Mouse (Mus musculus): ENCODE measurements at regions not wholly inside any gene's neighbourhood (a gene's known extent, or its start where the extent isn't known, plus 50 kb on each side); places are given as distances from the start of the nearest gene placed in this dataset.

- Histone ChIP-seq H3K9me3 (replicated peaks; ENCODE audit: insufficient read depth, low read length) (no peaks in the 10 kb centered on the region), H3K4me3 (ENCODE audit: control insufficient read depth in 1 of 2, insufficient read depth in 1 of 2, low read depth in 2 of 2, low read length in 2 of 2) (peak overlapping the region in 1 of 2 experiments; percentile 24; a peak in 2 of 4 replicates), H3K27me3 (ENCODE audit: control insufficient read depth in 1 of 2, insufficient read depth in 2 of 2, low read length in 2 of 2) (no peaks in the 10 kb centered on the region), H3K36me3 (ENCODE audit: control insufficient read depth in 1 of 2, insufficient read depth in 2 of 2, low read length in 2 of 2) (peaks cover 0 to 30% of the 10 kb centered on the region in 2 experiments; a peak in 2 of 4 replicates), H3K4me1 (ENCODE audit: control insufficient read depth in 1 of 2, insufficient read depth in 2 of 2, low read length in 2 of 2) (peaks cover 17 to 22% of the 10 kb centered on the region in 2 experiments), H3K27ac (ENCODE audit: control insufficient read depth, low read depth, low read length) (peak overlapping the region; percentile 99), H3K79me2 (ENCODE audit: control insufficient read depth, insufficient read depth, low read length, poor library complexity) (no peaks in the 10 kb centered on the region), H3K9ac (ENCODE audit: control insufficient read depth, low read depth, low read length, poor library complexity, severe bottlenecking) (peak overlapping the region; percentile 41; the same call in 1 of the 2 replicates)
- peak; percentile 96 for DNase-seq (ENCODE audit: low read depth, low spot score)
- TF ChIP-seq BHLHE40 (IDR thresholded peaks at IDR 0.05; ENCODE audit: borderline replicate concordance, low read depth, low read length) (peak; percentile 77; the same call in 1 of the 2 replicates), MAZ (IDR thresholded peaks at IDR 0.05; ENCODE audit: low read depth, low read length) (no peak; the same call in 1 of the 2 replicates), NELFE (IDR thresholded peaks at IDR 0.05; ENCODE audit: low read depth, low read length) (no peak), ZNF384 (IDR thresholded peaks at IDR 0.05; ENCODE audit: low read depth, low read length) (0 out of 2 replicates have a peak, but pooled peaks have one; percentile 5), ZC3H11A (IDR thresholded peaks at IDR 0.05; ENCODE audit: low read depth, low read length) (no peak), NRF1 (IDR thresholded peaks at IDR 0.05; ENCODE audit: insufficient read depth, low read depth, low read length, poor library complexity, severe bottlenecking) (no peak), POLR2A (IDR thresholded peaks at IDR 0.05; ENCODE audit: control insufficient read depth in 1 of 2, insufficient read depth in 1 of 2, low read depth in 1 of 2, low read length in 2 of 2, poor library complexity in 1 of 2) (0 out of 4 replicates have a peak, but pooled peaks of 1 of the 2 experiments have one; percentile 26), MXI1 (IDR thresholded peaks at IDR 0.05; ENCODE audit: low read depth, low read length) (no peak; the same call in none of the 2 replicates), USF1 (IDR thresholded peaks at IDR 0.05; ENCODE audit: low read depth, low read length) (no peak), UBTF (IDR thresholded peaks at IDR 0.05; ENCODE audit: borderline replicate concordance, insufficient read depth, low read depth, low read length) (no peak), ETS1 (IDR thresholded peaks at IDR 0.05; ENCODE audit: low read depth, low read length) (peak; percentile 96), GABPA (IDR thresholded peaks at IDR 0.05; ENCODE audit: low read depth, low read length) (no peak), MYC (IDR thresholded peaks at IDR 0.05; ENCODE audit: low read depth, low read length) (peak; percentile 45; the same call in 1 of the 2 replicates), MAX (IDR thresholded peaks at IDR 0.05; ENCODE audit: low read length) (no peak), EP300 (IDR thresholded peaks at IDR 0.05; ENCODE audit: low read depth in 1 of 2, low read length in 2 of 2) (peak; percentile 100), POLR2AphosphoS2 (IDR thresholded peaks at IDR 0.05; ENCODE audit: low read length) (no peak), MYB (IDR thresholded peaks at IDR 0.05; ENCODE audit: low read depth, low read length) (peak; percentile 91), CHD1 (IDR thresholded peaks at IDR 0.05; ENCODE audit: low read depth, low read length) (no peak), POLR2AphosphoS5 (IDR thresholded peaks at IDR 0.05; ENCODE audit: borderline replicate concordance, low read depth, low read length) (no peak), TBP (IDR thresholded peaks at IDR 0.05; ENCODE audit: low read depth, low read length) (peak; percentile 68), GATA1 (IDR thresholded peaks at IDR 0.05; ENCODE audit: low read depth, low read length) (peak; percentile 100), E2F4 (IDR thresholded peaks at IDR 0.05; ENCODE audit: borderline replicate concordance, low read depth, low read length) (no peak), ZKSCAN1 (IDR thresholded peaks at IDR 0.05; ENCODE audit: low read depth, low read length) (no peak), JUND (IDR thresholded peaks at IDR 0.05; ENCODE audit: low read depth, low read length) (peak; percentile 83; the same call in 1 of the 2 replicates), HCFC1 (IDR thresholded peaks at IDR 0.05; ENCODE audit: low read depth, low read length) (no peak), SMC3 (IDR thresholded peaks at IDR 0.05; ENCODE audit: low read depth, low read length) (no peak), CTCF (IDR thresholded peaks at IDR 0.05 in 2 of 3, conservative IDR thresholded peaks at IDR 0.05 in 1 of 3; ENCODE audit: control insufficient read depth in 1 of 3, insufficient read depth in 1 of 3, low read depth in 2 of 3, low read length in 3 of 3, poor library complexity in 1 of 3, severe bottlenecking in 1 of 3) (no peak), CHD2 (IDR thresholded peaks at IDR 0.05; ENCODE audit: low read length) (peak; percentile 41; the same call in 1 of the 2 replicates), TCF12 (IDR thresholded peaks at IDR 0.05; ENCODE audit: low read depth, low read length) (peak; percentile 100), RCOR1 (IDR thresholded peaks at IDR 0.05; ENCODE audit: low read depth, low read length) (peak; percentile 99), USF2 (IDR thresholded peaks at IDR 0.05; ENCODE audit: borderline replicate concordance in 1 of 2, insufficient read depth in 1 of 2, low read depth in 1 of 2, low read length in 2 of 2) (no peak), ELF1 (IDR thresholded peaks at IDR 0.05; ENCODE audit: low read depth, low read length) (no peak), MAFK (IDR thresholded peaks at IDR 0.05; ENCODE audit: borderline replicate concordance, low read depth, low read length) (peak; percentile 92), ZMIZ1 (IDR thresholded peaks at IDR 0.05; ENCODE audit: low read depth, low read length) (peak; percentile 23; the same call in 1 of the 2 replicates), RAD21 (IDR thresholded peaks at IDR 0.05; ENCODE audit: low read depth, low read length) (no peak), TAL1 (IDR thresholded peaks at IDR 0.05; ENCODE audit: low read length) (peak; percentile 97)
Observed at GRCm38 (mm10) chr3:140949880-140950662, 262.1 kb downstream of the Pdha2 start.

Data from MEL (cell line).